Mouse (Mus musculus) hindbrain, embryonic 16.5 days (tissue): ENCODE results near the gene Fbxw17. TPM values are rescaled to one million over a fixed set of nuclear protein-coding genes. Genes with fewer than 3 reads are reported as not detected.
"Not testable (repeated sequence)": the region's sequence is repeated elsewhere in the genome, so short reads cannot be mapped to it uniquely, and the experiment has no call there.

Experiments used
- ATAC-seq: fragments of 200-750 bp; cut with Nextera tagmentation; 2 replicates; pipeline ENCODE4 v1.8.0; 2017; ENCODE audit warnings: moderate TSS enrichment, moderate library complexity
- H3K27ac ChIP-seq: fragments of 300-500 bp; sonication (generic); 2 replicates; pipeline ENCODE4 v1.5.1; 2014; ENCODE audit warnings: low read depth, mild to moderate bottlenecking, control low read depth, low read length, moderate library complexity
- H3K27me3 ChIP-seq: fragments of 300-500 bp; sonication (generic); replicated peaks from 2 replicates; pipeline ENCODE4 v1.6.1; 2014; ENCODE audit warnings: low read length; ENCODE audit not compliant: control insufficient read depth, insufficient read depth
- H3K36me3 ChIP-seq: fragments of 300-500 bp; sonication (generic); 2 replicates; pipeline ENCODE4 v1.6.1; 2014; ENCODE audit warnings: mild to moderate bottlenecking, low read length, moderate library complexity, mixed read lengths; ENCODE audit not compliant: control insufficient read depth, insufficient read depth
- H3K4me1 ChIP-seq: fragments of 300-500 bp; sonication (generic); 2 replicates; pipeline ENCODE4 v1.6.1; 2014; ENCODE audit warnings: low read depth, low read length; ENCODE audit not compliant: control insufficient read depth, insufficient read depth
- H3K4me2 ChIP-seq: fragments of 300-500 bp; sonication (generic); 2 replicates; pipeline ENCODE4 v1.6.1; 2014; ENCODE audit warnings: mild to moderate bottlenecking, low read length, control low read depth, moderate library complexity
- H3K4me3 ChIP-seq: fragments of 300-500 bp; sonication (generic); 2 replicates; pipeline ENCODE4 v1.5.1; 2014; ENCODE audit warnings: mild to moderate bottlenecking, low read length, control low read depth, moderate library complexity
- H3K9ac ChIP-seq: fragments of 300-500 bp; sonication (generic); 2 replicates; pipeline ENCODE4 v1.6.1; 2014; ENCODE audit warnings: low read depth, mild to moderate bottlenecking, control low read depth, low read length, moderate library complexity
- H3K9me3 ChIP-seq: fragments of 300-500 bp; sonication (generic); 2 replicates; pipeline ENCODE4 v1.6.1; 2014; ENCODE audit warnings: mild to moderate bottlenecking, low read length, moderate library complexity; ENCODE audit not compliant: control insufficient read depth
- WGBS: fragments of 180-500 bp; shearing (Covaris S2); extraction: QIAGEN DNeasy Blood & Tissue Kit; methylation state at CpG from one replicate; pipeline ENCODE4 v1.1.7; 2014; 5-methylcytosine and 5-hydroxymethylcytosine counted together
- polyA plus RNA-seq: library from polyadenylated mRNA; unstranded; fragments of >200 nt; fragmentation: Nextera tagmentation; extraction: Ambion mirVana; gene quantifications from 2 replicates; pipeline ENCODE4 v1.2.1, GENCODE M21; 2015

Gene Fbxw17
- 35.2 and 35.6 TPM in 2 replicates for polyA plus RNA-seq

GRCm38 (mm10) chr13:50417389-50418183 is at the start of gene Fbxw17:
TSS of gene Fbxw17 (plus strand) at chr13:50417864.
- WGBS: 11% methylated on average over 35 of the region's 35 CpGs
- H3K36me3 ChIP-seq: peaks cover 2% of the 10 kb centered on the region
- H3K9ac ChIP-seq: peak within 1 kb of the TSS; percentile 93
- peak within 1 kb of the TSS; percentile 63 for H3K4me2 ChIP-seq
- peak within 1 kb of the TSS; percentile 81 for H3K27ac ChIP-seq
- peak; percentile 99 for ATAC-seq
- H3K9me3 ChIP-seq: no peaks in the 10 kb centered on the region
- peak within 1 kb of the TSS; percentile 83 for H3K4me3 ChIP-seq
- no peaks in the 10 kb centered on the region for H3K27me3 ChIP-seq
- H3K4me1 ChIP-seq: peaks cover 8% of the 10 kb centered on the region

DNA sequence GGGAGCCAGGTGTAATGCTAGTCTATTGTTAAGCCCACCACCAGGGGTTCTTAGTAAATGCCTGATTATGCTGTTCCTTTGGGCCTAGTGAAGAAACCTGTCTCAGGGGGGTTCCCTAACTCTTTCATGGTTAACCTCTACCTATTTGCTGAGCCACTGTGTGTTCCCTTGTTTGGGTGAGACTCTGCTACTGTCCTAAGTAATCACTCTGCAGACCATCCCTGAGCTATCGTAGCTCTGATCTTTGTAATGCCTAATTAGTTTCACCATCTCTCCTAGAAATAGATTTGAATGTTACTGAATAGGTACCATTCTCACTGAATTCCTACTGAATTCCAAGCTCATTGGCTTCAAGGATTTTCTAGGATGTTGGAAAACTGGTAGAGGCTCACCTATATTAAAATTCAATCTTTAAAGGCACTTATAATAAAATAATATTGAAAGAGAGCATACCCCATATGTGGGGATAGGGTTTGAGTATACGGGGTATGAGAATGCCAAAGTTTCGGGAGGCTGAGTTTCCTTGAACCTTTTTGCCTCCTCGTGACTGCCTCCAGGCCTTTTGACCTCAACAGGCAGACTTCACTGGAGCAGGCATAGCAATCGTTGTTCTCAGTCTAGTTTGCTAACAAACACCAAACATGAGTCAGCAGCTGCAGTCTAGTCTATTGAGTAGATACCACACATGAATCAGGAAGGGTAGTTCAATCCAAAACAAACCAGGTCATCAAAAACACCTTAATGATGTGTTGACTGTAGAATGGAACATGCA is 44.5 kb upstream of the Fbxw17 start:
- ATAC-seq, H3K4me3 ChIP-seq, H3K9ac ChIP-seq, H3K36me3 ChIP-seq, H3K4me1 ChIP-seq, H3K27me3 ChIP-seq, H3K4me2 ChIP-seq, H3K27ac ChIP-seq, H3K9me3 ChIP-seq: not testable (repeated sequence)
- 74% methylated on average over 5 of the region's 5 CpGs for WGBS

DNA sequence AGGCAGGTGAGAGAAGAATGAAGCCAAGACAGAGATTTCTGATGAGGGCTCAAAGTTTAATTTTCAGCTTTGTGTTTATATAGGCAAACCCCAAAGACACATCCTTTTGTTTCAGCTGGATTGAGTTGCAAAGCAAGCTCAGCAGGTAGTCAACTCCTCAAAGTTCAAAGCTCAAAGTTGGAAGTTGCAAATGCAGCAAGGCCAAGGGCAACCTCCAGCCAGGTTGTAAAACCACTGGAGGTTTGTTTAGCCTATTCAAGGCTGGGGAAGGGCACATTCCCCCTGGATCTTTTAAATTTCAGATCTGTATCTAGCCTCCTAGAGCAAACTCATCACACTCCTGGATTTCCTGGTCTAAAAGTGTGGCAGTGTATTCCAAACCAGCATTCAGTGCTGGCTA is 28.5 kb upstream of the Fbxw17 start:
- ATAC-seq: not testable (repeated sequence)

GRCm38 (mm10) chr13:50418421-50418820 is 757 bp downstream of the Fbxw17 start:
- peaks cover 8% of the 10 kb centered on the region for H3K4me1 ChIP-seq
- peaks cover 7% of the 10 kb centered on the region for H3K36me3 ChIP-seq
- ATAC-seq: peak; percentile 10; the same call in 1 of the 2 replicates
- WGBS: 35% methylated on average over 3 of the region's 3 CpGs
- H3K9me3 ChIP-seq: no peaks in the 10 kb centered on the region
- H3K4me2 ChIP-seq: peak overlapping the region; percentile 63
- H3K27me3 ChIP-seq: no peaks in the 10 kb centered on the region
- H3K4me3 ChIP-seq: peak overlapping the region; percentile 83
- peak overlapping the region; percentile 93 for H3K9ac ChIP-seq
- H3K27ac ChIP-seq: no peak overlapping the region

More for the DNA sequence above, 28.5 kb upstream of the Fbxw17 start:
- not testable (repeated sequence) for H3K27me3 ChIP-seq, H3K9me3 ChIP-seq, H3K4me3 ChIP-seq, H3K4me2 ChIP-seq, H3K36me3 ChIP-seq, H3K9ac ChIP-seq, H3K27ac ChIP-seq, H3K4me1 ChIP-seq

GRCm38 (mm10) chr13:50423625-50424209 is 6.1 kb downstream of the Fbxw17 start:
- Histone ChIP-seq H3K27me3 (no peaks in the 10 kb centered on the region), H3K36me3 (peaks cover 35% of the 10 kb centered on the region), H3K9me3 (no peaks in the 10 kb centered on the region), H3K4me1 (peaks cover 1% of the 10 kb centered on the region), H3K4me2 (no peak overlapping the region), H3K27ac (no peak overlapping the region), H3K9ac (no peak overlapping the region), H3K4me3 (no peak overlapping the region)
- no peak for ATAC-seq
- WGBS: 92% methylated on average over 8 of the region's 8 CpGs

GRCm38 (mm10) chr13:50424517-50424916 is 6.9 kb downstream of the Fbxw17 start:
- no peaks in the 10 kb centered on the region for H3K4me1 ChIP-seq
- H3K4me3 ChIP-seq: no peak overlapping the region
- H3K9me3 ChIP-seq: no peaks in the 10 kb centered on the region
- no peak overlapping the region for H3K4me2 ChIP-seq
- 94% methylated on average over 2 of the region's 2 CpGs for WGBS
- no peak overlapping the region for H3K9ac ChIP-seq
- H3K27me3 ChIP-seq: no peaks in the 10 kb centered on the region
- ATAC-seq: no peak
- H3K36me3 ChIP-seq: peaks cover 38% of the 10 kb centered on the region
- no peak overlapping the region for H3K27ac ChIP-seq

DNA sequence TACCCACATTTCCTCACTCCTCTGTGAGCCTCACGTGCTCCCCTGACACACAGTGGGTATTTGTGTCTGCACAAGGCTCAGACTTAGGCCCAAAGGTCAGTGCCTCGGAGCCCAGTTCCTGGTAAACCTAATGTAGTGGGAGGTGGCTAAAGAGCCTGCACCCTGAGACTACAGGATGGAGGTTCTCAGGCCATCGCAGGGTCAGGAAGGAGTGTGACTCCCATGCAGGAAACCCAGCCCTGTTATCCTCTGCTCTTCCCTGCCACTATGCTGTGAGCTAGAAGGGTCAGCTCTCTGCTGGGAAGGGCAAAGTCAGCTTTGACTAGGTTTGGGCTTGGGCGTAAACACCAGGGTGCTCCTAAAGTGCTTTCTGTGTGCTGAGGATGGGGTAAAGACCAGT is 9.0 kb downstream of the Fbxw17 start:
- H3K9ac ChIP-seq: no peak overlapping the region
- no peaks in the 10 kb centered on the region for H3K27me3 ChIP-seq
- H3K4me1 ChIP-seq: no peaks in the 10 kb centered on the region
- no peak overlapping the region for H3K4me2 ChIP-seq
- H3K4me3 ChIP-seq: no peak overlapping the region
- peaks cover 49% of the 10 kb centered on the region for H3K36me3 ChIP-seq
- WGBS: 90% methylated on average over 4 of the region's 4 CpGs
- ATAC-seq: no peak
- H3K27ac ChIP-seq: no peak overlapping the region
- H3K9me3 ChIP-seq: no peaks in the 10 kb centered on the region

DNA sequence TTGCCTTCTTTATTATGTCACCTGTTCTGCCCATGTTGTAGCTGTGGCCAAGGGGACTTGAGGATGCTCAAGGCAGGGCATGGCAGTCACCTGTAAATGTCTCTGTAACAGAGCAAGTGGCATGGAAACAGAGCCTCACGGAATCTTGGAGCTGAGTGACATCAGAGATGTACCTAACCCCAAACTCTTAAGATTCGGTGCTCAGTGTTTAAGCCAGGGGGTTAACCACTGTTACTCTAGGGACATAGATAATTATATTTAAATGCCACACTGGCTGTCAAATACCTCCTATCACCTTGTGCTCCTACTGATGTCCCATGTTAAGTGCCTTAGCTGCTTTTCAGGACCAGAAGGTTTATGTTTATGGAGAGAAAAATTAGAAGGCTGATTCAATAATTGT is 26.1 kb downstream of the Fbxw17 start, which contains the start of gene Gm47429:
Gene Gm47429 (minus strand): TSS at position 101 of the 400 bp plus-strand sequence.
- no peak for ATAC-seq
- Histone ChIP-seq H3K27me3 (no peaks in the 10 kb centered on the region), H3K9ac (no peak within 1 kb of the TSS), H3K27ac (no peak within 1 kb of the TSS), H3K4me2 (no peak within 1 kb of the TSS), H3K4me1 (no peaks in the 10 kb centered on the region), H3K36me3 (no peaks in the 10 kb centered on the region), H3K9me3 (no peaks in the 10 kb centered on the region), H3K4me3 (no peak within 1 kb of the TSS)
- WGBS: 93% methylated on average over 2 of the region's 2 CpGs

DNA sequence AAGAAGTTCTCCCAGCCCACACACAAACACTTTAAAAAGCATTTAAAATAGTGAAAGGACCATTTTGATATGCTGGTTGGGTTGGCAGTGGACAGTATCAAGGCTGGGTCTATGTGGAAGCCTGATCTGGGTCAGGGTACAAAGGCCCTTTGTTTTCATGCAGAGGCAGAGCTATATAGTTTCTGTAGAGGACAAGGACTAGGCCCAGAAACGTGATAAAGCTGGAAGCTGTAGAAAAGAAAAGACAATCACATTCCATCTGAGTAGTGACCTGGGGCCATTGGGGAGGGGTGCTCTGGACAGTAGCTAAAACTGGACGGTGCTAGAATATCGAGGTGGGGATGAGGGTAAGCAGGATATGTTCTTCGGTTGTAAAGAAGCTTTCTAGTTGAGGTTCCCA is 27.6 kb downstream of the Fbxw17 start:
- no peak for ATAC-seq
- Histone ChIP-seq H3K36me3 (no peaks in the 10 kb centered on the region), H3K27me3 (no peaks in the 10 kb centered on the region), H3K9me3 (no peaks in the 10 kb centered on the region), H3K4me1 (no peaks in the 10 kb centered on the region), H3K27ac (no peak overlapping the region), H3K4me3 (no peak overlapping the region), H3K4me2 (no peak overlapping the region), H3K9ac (no peak overlapping the region)
- 69% methylated on average over 4 of the region's 4 CpGs for WGBS
